Mouse (Mus musculus) spleen, adult 2 months (tissue): Measurements from ENCODE around the gene Tysnd1. TPM values are rescaled to one million over a fixed set of nuclear protein-coding genes. Genes with fewer than 3 reads are reported as not detected.

Source experiments
- DNase-seq, 2 experiments: peaks; one replicate each; pipeline versions ENCODE4 v3.0.0 to v3.0.0-alpha.2; 2012 to 2021; ENCODE audit warnings: low spot score in 2 of 2, low read depth in 1 of 2
- H3K27ac ChIP-seq: fragments of 200-500 bp; 2 replicates; pipeline ENCODE4 v1.5.1; 2012; ENCODE audit warnings: low read length, inconsistent platforms; ENCODE audit not compliant: insufficient read depth
- H3K27me3 ChIP-seq: fragments of 200-500 bp; 2 replicates; pipeline ENCODE4 v1.6.1; 2012; ENCODE audit warnings: mild to moderate bottlenecking, moderate library complexity, low read length, inconsistent platforms; ENCODE audit not compliant: control insufficient read depth, insufficient read depth
- H3K36me3 ChIP-seq: fragments of 200-500 bp; 2 replicates; pipeline ENCODE4 v1.6.1; 2012; ENCODE audit warnings: mild to moderate bottlenecking, low read length, inconsistent platforms; ENCODE audit not compliant: control insufficient read depth, insufficient read depth
- H3K4me1 ChIP-seq: fragments of 200-500 bp; 2 replicates; pipeline ENCODE4 v1.6.1; 2011; ENCODE audit warnings: inconsistent platforms; ENCODE audit not compliant: control insufficient read depth, insufficient read depth, insufficient read length
- H3K4me3 ChIP-seq: fragments of 200-500 bp; 2 replicates; pipeline ENCODE4 v1.5.1; 2011; ENCODE audit warnings: mild to moderate bottlenecking, inconsistent platforms; ENCODE audit not compliant: insufficient read depth, insufficient read length; ENCODE audit errors: extremely low read depth
- CTCF ChIP-seq: fragments of 200-500 bp; IDR thresholded peaks from 2 replicates; pipeline ENCODE4 v1.5.1; 2011; ENCODE audit warnings: mild to moderate bottlenecking, inconsistent platforms; ENCODE audit not compliant: insufficient read depth, insufficient read length, insufficient replicate concordance; ENCODE audit errors: extremely low read depth
- POLR2A ChIP-seq: fragments of 200-500 bp; IDR thresholded peaks from 2 replicates; pipeline ENCODE4 v1.6.1; 2011; ENCODE audit warnings: low read depth, low read length, inconsistent platforms
- WGBS: fragments of 180-500 bp; shearing (Covaris S2); methylation state at CpG from one replicate; pipeline ENCODE4 v1.1.7; 2018; 5-methylcytosine and 5-hydroxymethylcytosine counted together
- polyA plus RNA-seq: library from polyadenylated mRNA; depleted of rRNA; stranded (reverse); fragments of >200 nt; gene quantifications from 2 replicates; pipeline ENCODE4 v1.2.3, GENCODE M21; 2012

Gene Tysnd1
- polyA plus RNA-seq, 1 experiment = 43.2 TPM

- H3K27me3 ChIP-seq = no peaks in the 10 kb centered on the region
- H3K27ac ChIP-seq = no peak overlapping the region
- no peaks in the 10 kb centered on the region for H3K36me3 ChIP-seq
- H3K4me1 ChIP-seq = peaks cover 2% of the 10 kb centered on the region; the same call in 1 of the 2 replicates
- WGBS = 88% methylated on average over 3 of the region's 3 CpGs
- no peak for DNase-seq
- no peak overlapping the region for H3K4me3 ChIP-seq
- TF ChIP-seq CTCF (no peak), POLR2A (no peak)
Observed at GRCm38 (mm10) chr10:61722215-61722614, 26.9 kb downstream of the Tysnd1 start.

GRCm38 (mm10) chr10:61723271-61723670, 28.0 kb downstream of the Tysnd1 start:
- H3K4me3 ChIP-seq = no peak overlapping the region
- no peak for TF ChIP-seq CTCF
- no peak for TF ChIP-seq POLR2A
- 86% methylated on average over 6 of the region's 6 CpGs for WGBS
- H3K27ac ChIP-seq = no peak overlapping the region
- no peak for DNase-seq
- peaks cover 2% of the 10 kb centered on the region; the same call in 1 of the 2 replicates for H3K4me1 ChIP-seq
- no peaks in the 10 kb centered on the region for H3K27me3 ChIP-seq
- H3K36me3 ChIP-seq = no peaks in the 10 kb centered on the region

GRCm38 (mm10) chr10:61729181-61729580, 33.9 kb downstream of the Tysnd1 start:
- WGBS = 82% methylated on average over 11 of the region's 11 CpGs
- no peaks in the 10 kb centered on the region for H3K4me1 ChIP-seq
- DNase-seq = no peak
- no peak for TF ChIP-seq CTCF
- TF ChIP-seq POLR2A = no peak
- no peaks in the 10 kb centered on the region for H3K27me3 ChIP-seq
- H3K27ac ChIP-seq = no peak overlapping the region
- no peak overlapping the region for H3K4me3 ChIP-seq
- no peaks in the 10 kb centered on the region for H3K36me3 ChIP-seq

GRCm38 (mm10) chr10:61730171-61730570, 34.9 kb downstream of the Tysnd1 start:
- DNase-seq = no peak
- no peak overlapping the region for H3K27ac ChIP-seq
- WGBS = 88% methylated on average over 6 of the region's 6 CpGs
- TF ChIP-seq POLR2A (no peak), CTCF (no peak)
- no peak overlapping the region for H3K4me3 ChIP-seq
- no peaks in the 10 kb centered on the region for H3K27me3 ChIP-seq
- no peaks in the 10 kb centered on the region for H3K36me3 ChIP-seq
- H3K4me1 ChIP-seq = no peaks in the 10 kb centered on the region

GRCm38 (mm10) chr10:61734377-61734776, 39.1 kb downstream of the Tysnd1 start:
- no peak for DNase-seq
- Histone ChIP-seq H3K27me3 (no peaks in the 10 kb centered on the region), H3K36me3 (no peaks in the 10 kb centered on the region), H3K4me3 (no peak overlapping the region), H3K27ac (no peak overlapping the region), H3K4me1 (no peaks in the 10 kb centered on the region)
- TF ChIP-seq CTCF (peak; percentile 50; the same call in 1 of the 2 replicates), POLR2A (no peak)
- WGBS = 50% methylated on average over 3 of the region's 3 CpGs

- no peak overlapping the region for H3K27ac ChIP-seq
- no peak overlapping the region for H3K4me3 ChIP-seq
- DNase-seq = no peak
- no peaks in the 10 kb centered on the region for H3K27me3 ChIP-seq
- no peaks in the 10 kb centered on the region for H3K36me3 ChIP-seq
- WGBS = 84% methylated on average over 10 of the region's 10 CpGs
- no peak for TF ChIP-seq POLR2A
- TF ChIP-seq CTCF = no peak
- no peaks in the 10 kb centered on the region for H3K4me1 ChIP-seq
Observed at GRCm38 (mm10) chr10:61736671-61737078, 41.4 kb downstream of the Tysnd1 start.

- no peak for TF ChIP-seq CTCF
- H3K27me3 ChIP-seq = no peaks in the 10 kb centered on the region
- H3K36me3 ChIP-seq = no peaks in the 10 kb centered on the region
- H3K27ac ChIP-seq = no peak overlapping the region
- no peak overlapping the region for H3K4me3 ChIP-seq
- H3K4me1 ChIP-seq = no peaks in the 10 kb centered on the region
- no peak for DNase-seq
- WGBS = 92% methylated on average over 1 of the region's 1 CpGs
Observed at GRCm38 (mm10) chr10:61737537-61737936, 42.2 kb downstream of the Tysnd1 start.
